Mouse (Mus musculus): ENCODE results near the gene Tcap.

DNA sequence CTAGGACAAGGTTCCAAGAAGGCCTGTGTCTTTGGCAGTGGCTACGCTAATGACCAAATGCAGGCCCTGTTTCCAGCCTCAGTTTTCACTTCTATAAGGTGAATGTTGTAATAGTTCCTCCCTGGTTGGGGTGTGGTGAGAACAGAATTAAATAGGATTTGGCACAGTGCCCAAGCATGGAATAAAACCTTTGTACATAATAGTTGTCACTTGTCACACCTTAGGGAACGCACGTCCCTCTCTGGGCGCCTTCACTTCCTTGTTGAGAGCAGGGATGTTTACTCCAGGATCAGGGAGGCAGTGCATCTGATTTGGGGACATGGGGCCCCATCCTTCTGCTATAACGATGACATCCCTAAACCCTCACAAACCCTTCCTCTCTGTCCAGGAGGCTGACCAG is 44.8 kb downstream of the Tcap start:
- no peak for TF ChIP-seq HCFC1 (IDR thresholded peaks at IDR 0.05; ENCODE audit: borderline replicate concordance, insufficient read depth, low read length)
- no peak for TF ChIP-seq ZNF384 (IDR thresholded peaks at IDR 0.05; ENCODE audit: low read depth, low read length)
